Mouse (Mus musculus): ENCODE data around the gene Adap1. TPM values are rescaled to one million over a fixed set of nuclear protein-coding genes. Genes with fewer than 3 reads are reported as not detected.

The Adap1 gene
- total RNA-seq, 2 experiments from 2014 or later = 263 to 264 TPM

DNA sequence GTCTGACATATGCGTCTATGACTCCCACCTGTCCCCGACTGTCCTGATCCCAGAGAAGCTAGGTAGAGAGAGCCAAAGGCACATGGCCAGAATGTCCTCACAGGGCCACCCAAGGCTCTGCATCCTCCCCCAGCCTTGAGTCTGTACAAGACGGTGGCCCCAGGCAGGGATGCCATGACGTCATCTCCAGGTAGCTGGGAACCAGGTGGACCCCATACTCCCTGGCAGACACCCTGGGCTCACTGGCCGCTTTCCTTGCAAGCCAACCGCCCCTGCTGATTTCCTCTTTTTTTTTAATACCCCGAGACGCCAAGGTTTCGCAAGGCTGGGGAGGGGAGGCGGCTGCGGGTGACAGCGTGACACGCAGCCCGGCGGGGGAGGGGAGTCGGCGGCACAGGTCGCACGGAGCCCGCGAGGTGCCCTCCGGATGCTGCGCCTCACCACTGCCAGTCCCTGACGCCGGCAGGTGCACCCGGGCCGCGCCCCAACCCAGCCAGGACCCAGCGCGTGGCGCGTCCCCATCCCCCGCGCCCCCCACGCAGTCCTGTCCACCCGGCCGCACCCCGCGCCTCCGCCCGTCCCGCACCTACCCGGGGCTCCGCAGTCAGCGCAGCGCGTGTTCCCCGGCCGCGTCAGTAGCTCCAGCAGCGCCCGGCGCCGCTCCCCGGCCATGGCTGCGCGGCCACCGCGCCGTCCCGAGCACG, 579 bp downstream of the Adap1 start:
- DNase-seq (ENCODE audit: low spot score in 2 of 2) = peak in 1 of 2 experiments; percentile 42

DNA sequence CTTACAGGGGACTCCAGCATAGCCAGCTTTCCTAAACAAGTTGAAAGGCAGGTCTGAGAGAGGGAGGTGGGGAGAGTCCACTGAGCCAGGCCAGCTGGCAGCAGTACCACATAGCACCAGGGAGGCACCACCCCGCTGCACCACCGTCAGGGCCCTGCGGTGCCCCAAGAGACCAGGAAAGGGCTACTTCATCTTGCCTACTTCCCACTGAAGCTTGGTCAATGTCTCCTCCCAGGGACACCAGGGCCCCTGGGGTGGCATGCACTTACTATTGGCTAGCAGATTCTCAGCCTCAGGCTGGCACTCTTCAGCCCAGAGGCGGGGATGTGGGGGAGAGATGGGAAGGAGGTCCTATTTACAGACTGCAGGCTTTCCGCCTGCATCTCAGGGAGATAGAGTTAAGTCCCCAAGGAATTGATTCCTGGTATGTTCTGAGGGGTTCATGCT, 1.4 kb downstream of the Adap1 start:
- DNase-seq (ENCODE audit: low spot score in 2 of 2) = no peak

DNA sequence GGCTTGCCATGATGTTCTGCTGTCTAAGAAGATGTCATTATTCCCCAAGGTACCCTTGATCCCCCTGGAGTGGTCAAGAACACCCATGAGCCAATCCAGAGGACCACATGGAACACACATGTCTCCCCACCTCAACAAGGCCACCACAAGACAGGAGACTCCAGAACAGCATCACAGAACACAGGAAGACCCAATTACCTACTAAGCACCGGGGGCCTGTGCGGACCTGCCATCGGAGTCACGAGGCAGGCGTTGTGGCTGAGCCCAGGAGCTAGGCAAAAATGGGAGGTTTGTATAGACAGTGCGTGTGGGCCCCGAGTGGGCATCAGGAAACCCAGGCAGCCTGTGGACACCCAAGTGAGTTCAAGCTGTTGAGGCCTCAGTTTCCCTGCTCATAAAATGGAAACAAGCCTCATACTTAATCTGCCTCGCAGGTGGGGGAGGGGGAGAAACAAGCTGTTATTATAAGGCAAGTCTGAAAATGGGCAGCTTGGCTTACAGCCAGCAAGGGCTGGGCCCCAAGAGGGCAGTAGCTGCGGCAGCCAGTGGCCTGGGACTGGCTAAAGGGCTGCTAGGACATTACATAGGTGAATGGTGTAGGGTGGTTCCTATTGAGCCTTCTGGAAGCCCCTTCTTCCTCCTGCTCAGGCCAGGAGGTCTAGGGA, 2.0 kb downstream of the Adap1 start:
- no peak for DNase-seq (ENCODE audit: low spot score in 2 of 2)

DNA sequence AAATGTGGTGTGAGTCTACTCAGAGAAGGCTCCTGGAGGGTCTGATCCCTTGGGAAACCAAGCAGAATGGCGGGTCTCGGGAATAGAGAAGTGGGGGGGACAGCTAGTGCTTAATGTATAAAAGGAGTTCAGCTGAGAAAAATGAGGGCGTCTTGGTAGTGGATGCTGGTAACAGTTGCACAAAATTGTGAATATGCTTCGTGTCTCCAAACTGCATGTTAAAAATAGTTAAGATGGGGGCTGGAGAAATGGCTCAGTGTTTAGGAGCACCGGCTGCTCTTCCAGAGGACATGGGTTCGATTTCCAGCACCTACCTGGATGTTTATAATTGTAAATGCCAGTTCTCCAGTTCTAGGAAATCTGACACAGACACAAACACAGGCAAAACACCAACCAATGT, 4.1 kb downstream of the Adap1 start:
- no peak for DNase-seq (ENCODE audit: low spot score in 2 of 2)

DNA sequence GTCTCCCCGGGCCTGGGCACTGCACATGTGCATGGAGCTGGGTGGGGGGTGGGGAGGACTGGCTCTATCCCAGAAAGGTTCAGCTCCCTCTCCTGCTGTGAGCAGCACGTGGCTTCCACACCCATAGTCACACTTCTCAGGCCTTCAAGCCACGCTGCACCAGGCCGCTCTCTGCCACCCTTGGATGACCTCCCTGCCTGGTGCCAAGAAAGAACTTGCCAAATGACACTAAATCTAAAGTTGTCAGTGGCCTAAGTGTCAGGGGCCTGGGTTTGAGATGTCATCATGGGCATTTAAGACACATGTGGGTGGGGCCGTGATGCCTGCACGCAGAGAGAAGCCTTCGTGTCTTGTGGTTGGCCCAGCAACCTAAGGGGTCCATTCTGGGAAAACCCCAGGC, 5.0 kb downstream of the Adap1 start:
- no peak for DNase-seq (ENCODE audit: low spot score in 2 of 2)

DNA sequence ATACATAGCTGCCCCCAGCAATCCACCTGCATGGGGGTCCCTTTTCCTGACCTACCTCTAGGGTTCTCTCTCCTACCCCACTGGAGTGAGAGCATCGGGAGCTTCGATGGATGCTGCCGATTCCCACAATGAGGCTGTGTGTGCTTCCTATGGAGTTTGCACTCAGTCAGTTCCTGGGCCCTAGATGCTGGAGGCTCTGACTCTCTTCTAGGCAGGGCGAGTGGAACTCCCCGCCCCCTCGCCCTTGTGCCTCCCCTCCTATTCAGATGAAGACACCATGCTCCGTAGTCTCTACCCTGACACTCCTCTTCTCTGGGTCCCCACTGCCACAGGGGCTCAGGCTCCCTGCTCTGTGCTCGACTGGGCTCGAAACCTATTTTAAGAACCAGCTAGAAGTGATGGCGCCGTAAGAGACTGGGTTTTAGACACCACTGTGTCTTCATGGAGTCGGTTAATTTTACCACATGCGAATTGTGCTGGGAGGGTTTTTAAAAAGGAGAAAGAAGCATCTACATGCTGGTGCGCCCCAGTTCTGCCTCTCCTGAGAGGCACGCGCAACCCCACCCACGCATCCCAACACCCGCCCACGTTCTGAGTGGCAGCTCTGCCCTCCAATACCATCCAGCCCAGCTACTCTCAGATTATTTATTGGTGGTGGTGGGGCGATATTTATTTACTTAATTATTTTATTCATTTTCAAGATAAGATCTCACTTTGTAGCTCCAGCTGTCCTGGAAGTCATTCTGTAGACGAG, 7.5 kb downstream of the Adap1 start:
- peak; percentile 46 to 57 for DNase-seq (ENCODE audit: low spot score in 2 of 2)

DNA sequence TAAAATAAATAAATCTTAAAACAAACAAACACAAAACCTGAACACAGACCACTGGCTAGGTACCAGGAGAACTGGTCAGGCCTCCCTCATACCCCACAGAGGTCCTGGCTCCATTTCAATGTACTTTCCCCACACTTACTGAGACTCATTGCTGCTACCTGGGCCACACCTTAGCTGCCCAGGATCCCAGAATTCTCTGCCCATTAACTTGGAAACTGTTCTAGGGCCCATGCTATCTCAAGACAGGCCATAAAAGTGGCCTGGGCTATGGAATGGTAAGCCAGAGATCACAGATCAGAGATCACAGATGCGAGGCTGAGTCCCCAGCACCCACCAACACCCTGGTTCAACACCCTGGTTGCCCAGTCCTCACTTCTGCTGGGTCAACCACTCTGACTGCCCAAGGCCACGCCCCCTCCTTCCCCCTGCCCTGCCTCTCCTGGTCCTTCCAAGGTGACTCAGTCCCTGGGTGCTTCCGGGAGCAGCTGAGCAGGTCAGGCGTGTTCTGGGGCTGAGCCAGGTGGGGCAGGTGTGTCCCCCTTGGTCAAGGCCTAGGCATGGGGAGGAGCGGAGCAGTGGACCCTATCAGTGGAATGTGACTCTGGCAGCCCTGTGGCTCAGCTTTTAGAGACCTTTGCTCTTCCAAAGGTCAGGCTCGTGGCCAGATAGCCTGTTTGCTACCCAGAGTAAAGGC, 8.3 kb downstream of the Adap1 start:
- no peak for DNase-seq (ENCODE audit: low spot score in 2 of 2)

DNA sequence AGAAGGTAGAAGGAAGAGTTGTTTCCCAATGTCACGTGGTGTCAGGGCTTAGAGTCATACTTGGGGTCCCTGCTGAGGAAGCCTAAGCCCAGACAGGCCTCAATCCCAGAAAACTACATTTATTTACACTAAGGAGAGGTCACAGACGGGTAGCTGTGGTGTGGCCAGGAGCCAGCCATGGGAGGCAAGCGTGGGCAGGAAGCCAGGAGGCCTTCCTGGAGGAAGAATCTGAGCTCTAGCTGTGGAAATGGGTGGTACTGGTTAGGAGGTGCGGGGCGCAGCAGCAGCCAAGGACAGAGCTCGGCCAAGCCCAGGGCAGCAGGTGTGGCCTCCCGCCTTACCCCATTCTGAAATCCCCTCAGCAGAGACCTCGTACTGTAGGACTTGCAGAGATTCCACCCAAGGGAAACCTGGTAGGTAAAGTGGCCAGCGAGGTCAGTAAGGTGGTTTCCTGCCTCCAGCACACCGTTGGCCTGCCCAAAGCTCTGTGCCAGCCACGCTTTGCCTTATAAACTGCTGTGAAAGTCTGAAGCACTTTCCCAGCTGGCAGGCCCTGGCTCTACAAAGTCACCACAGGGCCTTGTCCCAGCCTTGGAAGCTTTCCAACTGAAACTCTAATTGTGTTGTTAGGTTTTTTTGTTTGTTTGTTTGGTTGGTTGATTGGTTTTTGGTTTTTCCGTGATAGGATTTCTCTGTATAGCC, 10.3 kb downstream of the Adap1 start:
- no peak for DNase-seq (ENCODE audit: low spot score in 2 of 2)

DNA sequence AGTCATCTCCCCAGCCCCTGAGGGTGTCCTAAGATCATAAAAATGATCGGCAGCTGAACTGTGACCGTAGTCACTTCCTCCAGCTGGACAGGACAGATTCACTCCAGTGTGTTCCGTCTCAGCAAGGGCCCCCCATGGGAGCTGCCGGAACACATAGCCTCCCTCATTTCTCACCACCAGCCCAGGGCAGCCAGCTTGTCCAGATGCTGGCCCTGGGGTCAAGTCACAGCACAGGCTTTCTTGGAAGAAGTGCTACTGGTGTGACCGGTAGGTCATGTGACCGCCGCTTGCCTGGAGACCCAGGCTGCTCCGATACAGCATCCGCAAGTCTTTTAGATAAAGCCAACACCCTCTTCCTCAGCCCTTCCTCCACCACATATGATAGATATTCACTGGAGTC, 11.9 kb downstream of the Adap1 start:
- no peak for DNase-seq (ENCODE audit: low spot score in 2 of 2)

DNA sequence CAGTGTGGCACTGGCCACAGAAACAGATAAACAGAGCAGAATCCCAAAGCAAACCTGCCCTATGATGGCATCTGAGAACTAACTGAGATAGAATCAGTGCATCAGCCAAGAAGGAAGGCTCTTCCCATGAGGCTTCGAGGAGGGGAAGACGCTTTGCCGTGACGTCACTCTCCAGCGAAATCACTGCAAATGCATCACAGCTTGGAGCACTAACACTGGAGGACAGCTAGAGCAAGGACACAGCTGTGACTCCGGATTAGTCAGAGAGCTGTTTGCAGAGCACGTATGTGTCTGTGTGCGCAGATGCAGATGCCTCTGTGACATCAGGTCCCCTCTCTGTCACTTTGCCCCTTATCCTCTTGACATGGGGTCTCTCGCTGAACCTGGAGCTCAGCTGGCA, 13.6 kb downstream of the Adap1 start:
- DNase-seq (ENCODE audit: low spot score in 2 of 2) = no peak

DNA sequence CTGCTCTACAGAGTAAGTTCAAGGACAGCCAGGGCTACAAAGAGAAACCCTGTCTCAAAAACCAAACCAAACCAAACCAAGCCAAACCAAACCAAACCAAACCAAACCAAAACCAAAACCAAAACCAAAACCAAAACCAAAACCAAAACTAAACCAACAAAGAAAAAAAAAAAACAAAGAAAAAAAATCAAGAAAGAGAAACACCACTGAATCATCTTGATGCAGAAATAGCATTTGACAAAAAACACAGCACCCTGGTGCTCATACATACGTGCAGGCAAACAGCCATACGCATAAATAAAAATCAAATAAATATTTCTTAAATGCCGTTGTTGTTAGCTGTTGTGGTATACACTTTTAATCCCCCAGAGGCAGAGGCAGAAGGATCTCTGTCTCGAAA, 14.9 kb downstream of the Adap1 start:
- DNase-seq (ENCODE audit: low spot score in 2 of 2) = no peak

DNA sequence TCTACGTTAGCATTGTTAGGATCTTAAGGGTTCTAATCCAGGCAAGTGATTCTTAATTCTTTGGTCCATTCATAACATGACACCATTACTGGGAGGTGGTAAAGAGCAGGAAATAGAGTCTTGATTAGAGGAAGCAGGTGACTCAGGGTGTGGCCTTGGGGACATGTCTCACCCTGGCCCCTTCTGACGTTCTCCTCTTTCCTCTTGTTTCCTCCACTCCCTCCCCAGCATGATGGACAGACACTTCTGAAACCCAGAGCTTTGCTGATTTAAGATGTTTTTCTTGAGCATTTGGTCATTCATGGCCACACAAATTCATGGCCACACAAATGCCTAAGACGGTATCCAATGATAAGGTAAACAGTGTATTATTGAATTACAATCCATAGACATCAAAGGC, 15.5 kb downstream of the Adap1 start:
- DNase-seq (ENCODE audit: low spot score in 2 of 2) = no peak

DNA sequence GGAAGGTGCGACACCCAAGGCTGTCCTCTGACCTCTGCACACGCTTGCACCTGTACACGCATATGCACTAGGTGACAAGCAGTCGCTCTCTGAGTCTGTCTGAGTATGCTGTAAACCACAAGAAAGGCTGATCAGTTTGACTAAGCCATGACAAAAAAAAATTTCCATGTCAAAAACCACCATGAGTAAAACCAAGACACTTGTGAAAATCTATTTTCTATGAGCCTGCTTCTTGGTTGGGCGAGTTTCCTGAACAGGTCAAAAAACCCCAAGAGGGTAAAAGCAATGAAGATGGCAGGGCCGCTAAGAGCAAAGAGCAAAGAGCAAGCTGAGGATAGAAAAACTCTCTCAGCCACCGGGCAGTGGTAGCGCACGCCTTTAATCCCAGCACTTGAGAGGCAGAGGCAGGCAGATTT, 21.8 kb downstream of the Adap1 start:
- no peak for DNase-seq (ENCODE audit: low spot score in 2 of 2)

DNA sequence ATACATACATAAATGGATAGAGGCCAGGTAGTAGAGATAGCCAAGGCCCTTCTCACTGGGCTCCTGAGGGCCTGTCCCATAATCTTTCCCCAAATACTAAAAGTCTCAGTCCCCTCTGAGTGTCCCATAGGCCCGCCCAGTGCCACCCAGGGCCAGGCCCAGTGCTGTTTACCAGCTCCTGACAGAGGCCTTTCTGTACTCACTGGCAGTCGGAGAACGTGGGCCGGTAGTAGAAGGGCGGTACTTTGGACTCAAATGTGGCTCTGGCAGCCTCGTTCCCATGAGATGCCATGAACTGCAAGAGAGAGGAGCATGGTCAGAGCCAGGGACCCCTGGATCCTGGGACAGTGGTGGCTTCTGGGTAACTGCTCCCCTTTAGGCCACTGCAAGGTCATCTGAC, 23.3 kb downstream of the Adap1 start:
- no peak for DNase-seq (ENCODE audit: low spot score in 2 of 2)

DNA sequence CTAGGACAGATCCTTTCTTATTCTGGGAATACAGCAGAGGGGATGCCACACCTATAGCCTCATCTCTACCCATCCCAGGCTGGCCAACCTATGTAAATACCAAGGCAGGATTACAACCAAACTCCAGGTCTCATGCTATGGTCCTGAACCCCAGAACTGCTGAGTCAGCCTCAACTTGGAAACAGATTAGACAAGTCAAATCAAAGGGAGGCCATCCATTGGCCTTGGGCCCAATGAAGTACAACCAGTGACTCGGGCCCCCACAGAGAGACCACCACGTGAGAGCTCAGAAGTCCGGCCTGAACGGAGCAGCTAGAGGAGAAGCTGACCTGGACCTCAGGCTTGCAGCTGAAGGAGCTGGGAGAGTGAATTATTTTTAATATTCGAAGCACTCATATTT, 27.7 kb downstream of the Adap1 start:
- DNase-seq (ENCODE audit: low spot score in 2 of 2) = no peak

DNA sequence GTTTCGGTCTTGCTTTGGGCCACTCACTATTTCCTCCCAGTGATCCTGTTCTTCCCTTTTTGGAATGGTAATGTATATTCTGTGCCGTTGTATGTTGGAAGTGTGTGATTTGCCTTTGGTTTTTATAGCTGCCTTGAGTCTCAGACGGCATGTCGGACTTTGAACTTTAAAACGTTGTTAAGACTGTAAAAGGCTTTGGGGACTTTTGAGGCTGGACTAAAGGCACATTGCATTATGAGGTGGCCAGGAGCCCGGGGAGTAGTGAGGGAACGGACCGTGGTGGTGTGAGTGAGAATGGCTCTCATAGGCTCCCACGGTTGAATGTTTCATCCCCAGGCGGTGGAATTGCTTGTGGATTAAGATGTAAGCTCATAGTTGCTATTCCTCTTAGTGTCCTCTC, 28.3 kb downstream of the Adap1 start:
- DNase-seq (ENCODE audit: low spot score in 2 of 2) = no peak

DNA sequence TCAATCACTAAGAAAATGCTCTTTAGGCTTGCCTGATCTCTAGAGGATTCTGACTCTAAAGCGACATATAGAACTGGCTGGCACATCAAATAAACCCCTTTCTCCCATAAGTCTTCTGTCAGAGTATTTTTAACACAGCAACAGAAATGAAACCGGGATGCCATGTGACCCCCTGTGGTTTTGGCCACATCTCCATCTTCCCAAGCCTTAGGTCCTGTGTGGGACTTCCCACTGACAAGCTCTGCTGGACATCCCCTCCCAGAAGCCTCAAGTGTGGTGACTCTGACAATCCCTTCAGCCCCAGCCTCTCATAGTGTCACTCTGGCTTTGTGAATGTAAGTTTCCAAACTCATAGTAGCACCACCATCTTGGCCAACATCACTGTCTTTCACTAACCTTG, 31.3 kb downstream of the Adap1 start:
- no peak for DNase-seq (ENCODE audit: low spot score in 2 of 2)

DNA sequence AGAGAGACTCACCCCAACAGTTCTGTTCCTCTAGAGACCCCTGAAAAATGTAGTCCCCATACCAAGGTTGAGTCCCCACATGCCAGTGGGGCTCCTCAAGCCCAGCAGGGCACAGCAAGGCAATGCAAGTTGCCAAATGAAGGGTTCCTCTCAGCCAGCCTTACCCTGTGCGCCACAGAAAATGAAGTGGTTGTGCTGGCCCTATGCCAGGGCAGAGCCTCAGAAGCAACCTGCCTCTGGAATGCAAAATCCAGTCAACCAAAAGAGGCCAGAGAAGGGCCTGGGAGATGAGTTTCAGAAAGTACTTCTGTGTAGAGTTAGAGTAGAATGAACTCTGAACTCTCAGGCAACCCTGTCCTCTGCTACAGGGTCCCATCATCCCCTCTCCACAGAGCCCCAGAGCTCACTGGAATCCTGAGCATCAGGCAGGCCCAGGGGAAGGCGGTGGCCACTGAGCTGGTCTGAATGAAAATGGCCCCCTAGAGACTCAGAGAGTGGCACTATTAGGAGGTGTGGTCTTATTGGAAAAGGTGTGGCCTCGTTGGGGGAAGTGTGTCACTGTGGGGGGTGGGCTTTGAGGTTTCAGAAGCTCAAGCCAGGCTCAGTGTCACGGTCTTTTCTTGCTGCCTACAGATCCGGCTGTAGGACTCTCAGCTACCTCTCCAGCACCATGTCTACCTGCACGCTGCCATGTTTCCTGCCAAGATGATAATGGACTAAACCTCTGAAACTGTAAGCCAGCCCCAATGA, 33.4 kb downstream of the Adap1 start:
- no peak for DNase-seq (ENCODE audit: low spot score in 2 of 2)

DNA sequence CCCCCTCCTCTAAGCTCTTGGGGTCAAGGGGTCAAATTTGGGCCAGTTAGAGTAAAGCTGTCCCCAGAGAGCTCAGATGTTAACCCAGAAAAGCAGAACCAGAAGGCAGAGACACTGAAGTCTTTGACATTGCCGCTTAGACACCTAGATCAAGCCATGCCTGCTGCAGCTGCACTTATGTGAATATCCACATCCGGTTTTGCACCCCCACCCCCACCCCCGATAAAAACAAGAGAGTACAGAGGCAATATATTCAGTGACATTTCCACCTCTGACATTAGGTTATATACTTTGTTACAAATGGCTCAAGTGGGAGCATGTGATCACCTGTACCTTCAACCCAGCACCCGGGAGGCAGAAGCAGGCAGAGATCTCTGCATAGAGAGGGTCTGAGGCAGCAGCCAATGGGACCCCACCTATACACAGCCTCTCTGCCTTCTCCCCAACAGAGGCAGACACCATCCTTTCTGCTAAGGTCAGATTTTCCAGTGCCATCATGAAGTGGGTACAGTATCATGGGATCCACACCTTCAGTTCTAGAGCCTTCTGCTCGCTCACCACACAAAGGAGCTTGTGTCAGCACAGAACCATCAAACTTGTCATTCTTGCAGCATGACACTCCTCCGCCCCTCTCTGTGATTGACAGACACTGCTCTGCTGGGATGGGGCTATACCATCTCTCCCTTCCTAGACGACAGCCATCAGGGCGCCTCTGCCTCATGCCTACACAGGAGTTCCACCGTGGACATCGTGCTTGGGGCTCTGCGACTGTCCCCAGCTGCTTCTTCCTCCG, 34.8 kb downstream of the Adap1 start:
- no peak for DNase-seq (ENCODE audit: low spot score in 2 of 2)

DNA sequence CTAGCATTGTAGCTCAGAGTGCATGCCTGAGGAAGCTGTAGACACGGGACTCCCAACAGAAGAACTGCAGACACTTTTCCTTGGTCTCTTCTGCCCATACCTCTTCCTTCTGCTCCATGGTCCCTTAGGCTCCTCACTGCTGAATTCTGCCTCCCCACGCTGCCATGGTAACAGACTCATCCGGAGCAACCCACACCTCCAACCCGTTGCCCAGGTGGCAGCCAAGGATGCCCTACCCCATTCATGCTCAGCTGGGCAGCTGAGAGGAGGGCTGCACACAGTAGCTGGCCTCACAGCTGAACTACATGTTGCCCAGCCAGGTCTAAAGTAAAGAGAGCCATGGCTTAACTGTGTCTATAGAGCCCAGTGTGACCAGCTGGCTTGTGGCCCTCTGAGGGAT, 36.8 kb downstream of the Adap1 start:
- no peak for DNase-seq (ENCODE audit: low spot score in 2 of 2)
